Mouse (Mus musculus): ENCODE results near the gene Fxyd3.

The Fxyd3 gene

GRCm38 (mm10) chr7:31109796-31110195, 33.3 kb upstream of the Fxyd3 start:
- no peaks in the 10 kb centered on the region for H3K36me3 ChIP-seq (ENCODE audit: control insufficient read depth, insufficient read depth, low read length, poor library complexity, severe bottlenecking)
- DNase-seq (ENCODE audit: low read depth, low spot score), result no peak

GRCm38 (mm10) chr7:31109091-31109490, 32.6 kb upstream of the Fxyd3 start:
- Histone ChIP-seq H3K27me3 (ENCODE audit: control insufficient read depth, insufficient read depth, low read length, poor library complexity, severe bottlenecking) (no peaks in the 10 kb centered on the region), H3K36me3 (ENCODE audit: control insufficient read depth, insufficient read depth, low read length, poor library complexity, severe bottlenecking) (no peaks in the 10 kb centered on the region)
- DNase-seq (ENCODE audit: low read depth, low spot score), result no peak

More at GRCm38 (mm10) chr7:31109796-31110195, 33.3 kb upstream of the Fxyd3 start:
- no peaks in the 10 kb centered on the region for H3K27me3 ChIP-seq (ENCODE audit: control insufficient read depth, insufficient read depth, low read length, poor library complexity, severe bottlenecking)

GRCm38 (mm10) chr7:31107781-31108180, 31.3 kb upstream of the Fxyd3 start:
- Histone ChIP-seq H3K36me3 (ENCODE audit: control insufficient read depth, insufficient read depth, low read length, poor library complexity, severe bottlenecking) (no peaks in the 10 kb centered on the region), H3K27me3 (ENCODE audit: control insufficient read depth, insufficient read depth, low read length, poor library complexity, severe bottlenecking) (no peaks in the 10 kb centered on the region)
- no peak for DNase-seq (ENCODE audit: low read depth, low spot score)

- no peaks in the 10 kb centered on the region for H3K36me3 ChIP-seq (ENCODE audit: control insufficient read depth, insufficient read depth, low read length, poor library complexity, severe bottlenecking)
- peak; percentile 28 for DNase-seq (ENCODE audit: low read depth, low spot score)
- H3K27me3 ChIP-seq (ENCODE audit: control insufficient read depth, insufficient read depth, low read length, poor library complexity, severe bottlenecking), result no peaks in the 10 kb centered on the region
Observed at GRCm38 (mm10) chr7:31106166-31106565, 29.7 kb upstream of the Fxyd3 start.

DNA sequence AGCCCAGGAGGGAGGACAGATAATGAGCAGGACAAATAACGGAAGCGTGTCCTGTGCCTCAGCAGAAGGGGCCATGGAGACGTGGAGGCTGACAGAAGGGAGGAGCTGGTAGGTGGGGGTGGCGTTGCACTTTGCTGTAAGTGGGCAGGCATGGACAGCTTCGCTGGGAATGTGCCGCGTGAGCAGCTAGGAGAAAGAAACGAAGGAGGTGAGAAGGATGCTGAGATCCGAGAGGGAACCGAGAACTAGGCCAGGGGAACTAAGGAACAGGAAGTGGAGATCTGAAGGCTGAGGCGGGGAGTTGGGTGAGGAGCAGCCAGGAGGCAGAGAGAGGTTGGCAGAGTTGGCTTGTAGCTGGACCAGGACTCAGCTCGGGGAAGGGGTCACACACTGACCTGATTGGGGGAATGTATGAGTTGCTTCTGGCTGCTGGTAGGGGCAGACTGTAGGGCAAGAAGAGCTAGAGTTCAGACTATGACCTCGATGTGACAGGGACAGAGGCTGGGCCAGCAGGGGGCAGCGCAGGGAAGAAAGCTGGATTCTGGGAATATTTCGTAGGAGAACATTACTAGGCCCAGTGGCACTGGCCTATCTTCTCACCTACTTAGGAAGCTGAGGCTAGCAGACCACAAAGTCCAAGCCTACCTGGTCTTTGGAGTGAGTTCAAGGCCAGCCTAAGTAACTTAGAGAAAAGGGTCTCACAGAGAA, 28.7 kb upstream of the Fxyd3 start:
- no peaks in the 10 kb centered on the region for H3K27me3 ChIP-seq (ENCODE audit: control insufficient read depth, insufficient read depth, low read length, poor library complexity, severe bottlenecking)
- H3K36me3 ChIP-seq (ENCODE audit: control insufficient read depth, insufficient read depth, low read length, poor library complexity, severe bottlenecking), result no peaks in the 10 kb centered on the region
- DNase-seq (ENCODE audit: low read depth, low spot score), result peak; percentile 29

GRCm38 (mm10) chr7:31100786-31101185, 24.3 kb upstream of the Fxyd3 start:
- DNase-seq (ENCODE audit: low read depth, low spot score), result no peak
- no peaks in the 10 kb centered on the region for H3K27me3 ChIP-seq (ENCODE audit: control insufficient read depth, insufficient read depth, low read length, poor library complexity, severe bottlenecking)
- H3K36me3 ChIP-seq (ENCODE audit: control insufficient read depth, insufficient read depth, low read length, poor library complexity, severe bottlenecking), result no peaks in the 10 kb centered on the region

DNA sequence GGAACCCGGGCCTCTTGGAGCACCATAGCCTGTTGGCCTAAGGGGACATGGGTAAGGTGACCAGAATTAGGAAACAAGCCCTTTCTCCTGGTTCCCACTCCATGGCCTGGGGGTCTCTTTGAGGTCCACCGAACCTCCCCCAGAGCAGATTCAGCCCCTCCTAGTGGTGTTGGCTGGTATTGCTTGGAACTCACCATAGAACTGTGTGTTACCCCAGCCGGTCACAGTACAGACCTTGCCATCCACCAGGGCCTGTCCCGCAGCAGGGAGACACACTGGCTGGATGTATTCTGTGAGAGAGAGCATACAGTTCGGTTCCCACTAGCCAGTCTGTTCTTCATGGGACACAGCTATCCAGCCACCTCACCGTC, 23.1 kb upstream of the Fxyd3 start:
- no peaks in the 10 kb centered on the region for H3K36me3 ChIP-seq (ENCODE audit: control insufficient read depth, insufficient read depth, low read length, poor library complexity, severe bottlenecking)
- no peak for DNase-seq (ENCODE audit: low read depth, low spot score)
- no peaks in the 10 kb centered on the region for H3K27me3 ChIP-seq (ENCODE audit: control insufficient read depth, insufficient read depth, low read length, poor library complexity, severe bottlenecking)

DNA sequence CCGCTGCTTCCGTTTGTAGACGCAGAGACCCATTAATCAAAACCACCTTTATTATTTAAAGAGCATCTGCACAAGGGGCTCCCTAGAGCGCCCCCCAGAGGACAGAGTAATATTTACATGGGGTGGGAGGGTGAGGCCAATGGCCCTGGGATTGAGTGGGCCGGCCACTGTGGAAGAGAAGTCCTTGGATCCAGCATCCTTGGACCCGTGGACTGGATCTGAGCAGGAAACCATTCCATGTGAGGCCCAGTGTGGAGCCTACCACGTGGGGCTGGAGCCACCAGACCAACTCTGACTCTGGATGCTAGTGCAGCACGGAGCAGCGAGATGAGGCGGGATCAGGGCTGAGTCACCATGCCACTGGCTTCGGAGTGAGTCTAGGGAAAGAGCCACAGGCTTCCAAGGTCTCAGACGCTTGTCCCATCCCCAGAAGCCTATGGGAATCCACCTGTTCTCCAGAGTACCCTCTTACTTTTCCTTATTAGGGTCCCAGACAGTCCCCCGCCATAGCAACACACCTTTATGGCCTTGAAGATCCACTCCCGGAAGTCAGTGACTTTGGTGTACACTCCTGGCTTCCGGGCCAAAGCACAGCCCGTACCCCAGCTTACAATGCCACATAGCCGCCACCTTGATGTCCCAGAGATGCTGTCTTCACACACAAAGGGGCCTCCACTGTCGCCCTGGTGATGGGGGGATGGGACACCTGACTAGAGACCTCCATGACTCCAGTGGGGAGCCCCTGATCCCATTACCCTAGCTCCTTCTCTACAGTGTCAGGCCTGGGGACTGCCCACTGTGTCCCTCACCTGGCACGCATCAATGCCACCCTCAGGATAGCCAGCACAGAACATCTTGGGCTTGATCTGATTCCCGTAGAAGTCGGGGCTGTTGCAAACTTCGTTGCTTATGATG, 22.4 kb upstream of the Fxyd3 start:
- H3K36me3 ChIP-seq (ENCODE audit: control insufficient read depth, insufficient read depth, low read length, poor library complexity, severe bottlenecking), result no peaks in the 10 kb centered on the region
- no peak for DNase-seq (ENCODE audit: low read depth, low spot score)
- no peaks in the 10 kb centered on the region for H3K27me3 ChIP-seq (ENCODE audit: control insufficient read depth, insufficient read depth, low read length, poor library complexity, severe bottlenecking)

GRCm38 (mm10) chr7:31097583-31098248, 21.2 kb upstream of the Fxyd3 start:
- DNase-seq (ENCODE audit: low read depth, low spot score), result peak; percentile 94
- H3K36me3 ChIP-seq (ENCODE audit: control insufficient read depth, insufficient read depth, low read length, poor library complexity, severe bottlenecking), result no peaks in the 10 kb centered on the region
- no peaks in the 10 kb centered on the region for H3K27me3 ChIP-seq (ENCODE audit: control insufficient read depth, insufficient read depth, low read length, poor library complexity, severe bottlenecking)

DNA sequence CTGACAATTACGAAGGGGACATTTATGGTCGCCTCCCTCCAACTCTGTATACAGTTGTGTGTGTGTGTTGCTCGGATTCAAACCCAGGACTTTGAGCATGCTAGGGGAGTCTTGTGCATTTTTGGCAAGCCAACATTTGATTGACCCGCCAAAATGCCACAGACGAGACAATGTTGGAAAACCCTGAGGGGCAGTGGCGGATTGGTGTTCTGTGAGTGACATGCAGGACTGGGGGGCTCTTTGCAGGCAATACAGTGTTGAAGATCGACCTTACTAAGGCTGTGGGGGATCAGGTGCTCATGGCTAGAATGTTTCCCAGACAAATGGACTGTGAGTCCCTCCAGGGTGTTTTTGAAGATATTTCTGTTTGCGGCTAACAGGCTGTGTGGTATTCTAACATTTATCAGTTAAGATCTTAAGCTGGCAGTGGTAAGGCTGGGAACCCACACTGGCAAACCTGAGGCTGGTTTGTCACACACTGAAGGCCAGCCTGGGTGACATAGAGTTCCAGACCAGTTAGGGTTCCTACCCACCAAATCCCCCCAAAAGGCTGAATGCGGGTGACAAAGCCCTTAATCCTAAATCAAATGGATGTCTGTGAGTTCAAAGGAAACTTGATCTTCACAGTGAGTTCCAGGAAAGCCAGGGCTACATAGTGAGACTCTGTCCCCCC, 20.5 kb upstream of the Fxyd3 start:
- H3K36me3 ChIP-seq (ENCODE audit: control insufficient read depth, insufficient read depth, low read length, poor library complexity, severe bottlenecking), result no peaks in the 10 kb centered on the region
- DNase-seq (ENCODE audit: low read depth, low spot score), result no peak
- no peaks in the 10 kb centered on the region for H3K27me3 ChIP-seq (ENCODE audit: control insufficient read depth, insufficient read depth, low read length, poor library complexity, severe bottlenecking)

- no peaks in the 10 kb centered on the region for H3K27me3 ChIP-seq (ENCODE audit: control insufficient read depth, insufficient read depth, low read length, poor library complexity, severe bottlenecking)
- peak; percentile 38 for DNase-seq (ENCODE audit: low read depth, low spot score)
- H3K36me3 ChIP-seq (ENCODE audit: control insufficient read depth, insufficient read depth, low read length, poor library complexity, severe bottlenecking), result no peaks in the 10 kb centered on the region
Observed at GRCm38 (mm10) chr7:31094774-31095501, 18.4 kb upstream of the Fxyd3 start.

DNA sequence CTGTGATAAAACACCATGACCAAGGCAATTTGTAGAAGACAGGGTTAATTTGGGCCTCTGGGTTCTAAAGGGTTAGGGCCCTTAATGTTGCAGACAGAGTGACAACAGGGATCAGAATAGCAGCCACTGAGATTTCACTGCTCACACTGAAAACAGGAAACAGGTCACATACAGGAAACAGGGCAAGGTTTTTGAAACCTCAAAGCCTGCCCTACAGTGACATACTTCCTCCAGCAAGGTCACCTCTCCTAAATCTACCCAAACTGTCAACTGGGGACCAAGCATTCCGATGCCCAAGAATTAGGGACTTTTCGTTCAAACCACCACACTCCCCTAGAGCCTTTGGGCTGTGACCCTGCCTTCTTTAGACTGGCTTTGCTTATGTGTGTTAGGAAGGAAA, 13.2 kb upstream of the Fxyd3 start:
- DNase-seq (ENCODE audit: low read depth, low spot score), result peak; percentile 80
- H3K36me3 ChIP-seq (ENCODE audit: control insufficient read depth, insufficient read depth, low read length, poor library complexity, severe bottlenecking), result no peaks in the 10 kb centered on the region
- H3K27me3 ChIP-seq (ENCODE audit: control insufficient read depth, insufficient read depth, low read length, poor library complexity, severe bottlenecking), result no peaks in the 10 kb centered on the region

- no peaks in the 10 kb centered on the region for H3K36me3 ChIP-seq (ENCODE audit: control insufficient read depth, insufficient read depth, low read length, poor library complexity, severe bottlenecking)
- no peak for DNase-seq (ENCODE audit: low read depth, low spot score)
- H3K27me3 ChIP-seq (ENCODE audit: control insufficient read depth, insufficient read depth, low read length, poor library complexity, severe bottlenecking), result no peaks in the 10 kb centered on the region
Observed at GRCm38 (mm10) chr7:31088206-31088605, 11.7 kb upstream of the Fxyd3 start.

DNA sequence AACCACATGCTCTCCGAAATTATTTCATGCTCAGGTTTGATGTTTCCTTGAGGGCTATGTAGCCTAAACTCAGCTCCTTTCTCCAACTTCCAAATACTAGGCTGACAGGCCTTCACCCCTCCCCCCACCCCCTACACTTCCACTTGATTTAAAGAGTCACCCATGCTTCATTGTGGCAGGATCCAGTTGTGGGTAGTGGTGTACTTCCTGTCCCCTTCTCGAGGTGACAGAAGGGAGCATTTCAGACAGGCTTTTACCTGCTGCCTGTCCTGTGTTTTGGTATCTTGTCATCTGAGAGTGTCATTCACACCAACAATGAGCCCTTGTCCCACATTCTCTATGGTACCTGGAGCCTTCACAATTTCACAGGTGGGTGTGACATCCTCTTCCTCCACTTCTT, 10.8 kb upstream of the Fxyd3 start:
- Histone ChIP-seq H3K36me3 (ENCODE audit: control insufficient read depth, insufficient read depth, low read length, poor library complexity, severe bottlenecking) (no peaks in the 10 kb centered on the region), H3K27me3 (ENCODE audit: control insufficient read depth, insufficient read depth, low read length, poor library complexity, severe bottlenecking) (no peaks in the 10 kb centered on the region)
- no peak for DNase-seq (ENCODE audit: low read depth, low spot score)
